Mouse (Mus musculus): ENCODE data around the gene Ghsr.
"Not testable (repeated sequence)": the region's sequence is repeated elsewhere in the genome, so short reads cannot be mapped to it uniquely, and the experiment has no call there.

- TF ChIP-seq CTCF (conservative IDR thresholded peaks at IDR 0.05 in 1 of 2, IDR thresholded peaks at IDR 0.05 in 1 of 2; ENCODE audit: low read depth in 2 of 2, low read length in 2 of 2); ZKSCAN1 (IDR thresholded peaks at IDR 0.05; ENCODE audit: borderline replicate concordance, low read depth, low read length); UBTF (IDR thresholded peaks at IDR 0.05; ENCODE audit: low read depth, low read length); POLR2A (IDR thresholded peaks at IDR 0.05; ENCODE audit: low read depth, low read length); ZNF384 (IDR thresholded peaks at IDR 0.05; ENCODE audit: low read depth, low read length); HCFC1 (IDR thresholded peaks at IDR 0.05; ENCODE audit: low read depth, low read length); MAZ (IDR thresholded peaks at IDR 0.05; ENCODE audit: low read depth, low read length); ETS1 (conservative IDR thresholded peaks at IDR 0.05; ENCODE audit: low read depth, low read length); RAD21 (IDR thresholded peaks at IDR 0.05; ENCODE audit: low read depth, low read length); IRF4 (IDR thresholded peaks at IDR 0.05; ENCODE audit: low read depth, low read length); RCOR1 (conservative IDR thresholded peaks at IDR 0.05; ENCODE audit: low read depth, low read length); EP300 (IDR thresholded peaks at IDR 0.05; ENCODE audit: low read length): not testable (repeated sequence)
These were observed 29.8 kb downstream of the Ghsr start for GRCm38 (mm10) chr3:27400996-27401395.

Measured in CH12.LX (cell line).